Mouse (Mus musculus) kidney, postnatal 0 days (tissue): ENCODE results near the gene Aatf. TPM values are rescaled to one million over a fixed set of nuclear protein-coding genes. Genes with fewer than 3 reads are reported as not detected.

Source experiments
- ATAC-seq: fragments of 200-750 bp; cut with Nextera tagmentation; replicated peaks from 2 replicates; pipeline ENCODE4 v1.8.0; 2017; ENCODE audit warnings: low read depth, moderate number of reproducible peaks, moderate TSS enrichment, moderate library complexity; ENCODE audit not compliant: low FRiP score
- DNase-seq: peaks from one replicate; pipeline ENCODE4 v3.0.0-alpha.2; 2016; ENCODE audit warnings: low spot score
- H3K27ac ChIP-seq: fragments of 300-500 bp; sonication (generic); 2 replicates; pipeline ENCODE4 v1.5.1; 2014; ENCODE audit warnings: mild to moderate bottlenecking
- H3K27me3 ChIP-seq: fragments of 300-500 bp; sonication (generic); 2 replicates; pipeline ENCODE4 v1.6.1; 2014; ENCODE audit warnings: low read length, mixed read lengths; ENCODE audit not compliant: insufficient read depth
- H3K36me3 ChIP-seq: fragments of 300-500 bp; sonication (generic); 2 replicates; pipeline ENCODE4 v1.6.1; 2014; ENCODE audit warnings: low read length, mixed read lengths; ENCODE audit not compliant: insufficient read depth
- H3K4me1 ChIP-seq: fragments of 300-500 bp; sonication (generic); replicated peaks from 2 replicates; pipeline ENCODE4 v1.6.1; 2014; ENCODE audit warnings: antibody characterized with exemption, low read length, mixed read lengths; ENCODE audit not compliant: insufficient read depth
- H3K4me2 ChIP-seq: fragments of 300-500 bp; sonication (generic); 2 replicates; pipeline ENCODE4 v1.6.1; 2014; ENCODE audit warnings: mild to moderate bottlenecking, low read length, moderate library complexity, mixed read lengths
- H3K4me3 ChIP-seq: fragments of 300-500 bp; sonication (generic); replicated peaks from 2 replicates; pipeline ENCODE4 v1.5.1; 2014; ENCODE audit warnings: low read depth, low read length
- H3K9ac ChIP-seq: fragments of 300-500 bp; sonication (generic); 2 replicates; pipeline ENCODE4 v1.6.1; 2014; ENCODE audit warnings: low read depth, low read length
- H3K9me3 ChIP-seq: fragments of 300-500 bp; sonication (generic); replicated peaks from 2 replicates; pipeline ENCODE4 v1.6.1; 2016; ENCODE audit warnings: low read length, inconsistent platforms, mixed read lengths
- CTCF ChIP-seq: IDR thresholded peaks from 2 replicates; pipeline ENCODE4 v1.5.1; 2016; ENCODE audit warnings: antibody characterized with exemption, low read depth, mild to moderate bottlenecking, moderate library complexity
- WGBS: fragments of 180-500 bp; shearing (Covaris S2); extraction: QIAGEN DNeasy Blood & Tissue Kit; methylation state at CpG from one replicate; pipeline ENCODE4 v1.1.7; 2014; 5-methylcytosine and 5-hydroxymethylcytosine counted together
- polyA plus RNA-seq: library from polyadenylated mRNA; unstranded; fragments of >200 nt; fragmentation: Nextera tagmentation; extraction: Ambion mirVana; gene quantifications from 2 replicates; pipeline ENCODE4 v1.2.1, GENCODE M21; 2015

The Aatf gene
- polyA plus RNA-seq, 1 experiment from 2014 or later, result 40.7 TPM

- 51% methylated on average over 7 of the region's 7 CpGs for WGBS
- H3K27me3 ChIP-seq, result no peaks in the 10 kb centered on the region
- TF ChIP-seq CTCF, result no peak
- no peak overlapping the region for H3K9ac ChIP-seq
- no peak for ATAC-seq
- DNase-seq, result peak; percentile 34
- no peaks in the 10 kb centered on the region for H3K9me3 ChIP-seq
- H3K36me3 ChIP-seq, result no peaks in the 10 kb centered on the region
- H3K4me1 ChIP-seq, result no peaks in the 10 kb centered on the region
- no peak overlapping the region for H3K4me2 ChIP-seq
- no peak overlapping the region for H3K27ac ChIP-seq
- H3K4me3 ChIP-seq, result no peak overlapping the region
These were observed 31.7 kb downstream of the Aatf start for GRCm38 (mm10) chr11:84481661-84482060.

GRCm38 (mm10) chr11:84480451-84480850 lies 32.9 kb downstream of the Aatf start:
- Histone ChIP-seq H3K36me3 (no peaks in the 10 kb centered on the region), H3K4me2 (no peak overlapping the region), H3K27me3 (no peaks in the 10 kb centered on the region), H3K27ac (no peak overlapping the region), H3K4me1 (no peaks in the 10 kb centered on the region), H3K9me3 (no peaks in the 10 kb centered on the region), H3K4me3 (no peak overlapping the region), H3K9ac (no peak overlapping the region)
- DNase-seq (peak; percentile 36), ATAC-seq (no peak)
- 56% methylated on average over 3 of the region's 3 CpGs for WGBS
- no peak for TF ChIP-seq CTCF

GRCm38 (mm10) chr11:84476641-84477040 lies 36.7 kb downstream of the Aatf start:
- no peak for DNase-seq
- Histone ChIP-seq H3K9me3 (no peaks in the 10 kb centered on the region), H3K27ac (no peak overlapping the region), H3K4me1 (no peaks in the 10 kb centered on the region), H3K4me2 (no peak overlapping the region), H3K27me3 (no peaks in the 10 kb centered on the region), H3K9ac (no peak overlapping the region), H3K36me3 (no peaks in the 10 kb centered on the region), H3K4me3 (no peak overlapping the region)
- no peak for ATAC-seq
- 95% methylated on average over 2 of the region's 2 CpGs for WGBS
- no peak for TF ChIP-seq CTCF

GRCm38 (mm10) chr11:84475991-84476390 lies 37.3 kb downstream of the Aatf start:
- DNase-seq (no peak), ATAC-seq (no peak)
- 98% methylated on average over 4 of the region's 4 CpGs for WGBS
- H3K4me1 ChIP-seq, result no peaks in the 10 kb centered on the region
- no peaks in the 10 kb centered on the region for H3K27me3 ChIP-seq
- no peak overlapping the region for H3K27ac ChIP-seq
- H3K36me3 ChIP-seq, result no peaks in the 10 kb centered on the region
- no peak overlapping the region for H3K4me2 ChIP-seq
- TF ChIP-seq CTCF, result no peak
- no peak overlapping the region for H3K4me3 ChIP-seq
- no peaks in the 10 kb centered on the region for H3K9me3 ChIP-seq
- no peak overlapping the region for H3K9ac ChIP-seq

- Histone ChIP-seq H3K27ac (no peak overlapping the region), H3K4me3 (no peak overlapping the region), H3K9me3 (no peaks in the 10 kb centered on the region), H3K36me3 (peaks cover 6% of the 10 kb centered on the region), H3K4me2 (no peak overlapping the region), H3K9ac (no peak overlapping the region), H3K4me1 (no peaks in the 10 kb centered on the region), H3K27me3 (no peaks in the 10 kb centered on the region)
- WGBS, result 65% methylated on average over 4 of the region's 4 CpGs
- DNase-seq (no peak), ATAC-seq (no peak)
- no peak for TF ChIP-seq CTCF
These were observed 40.1 kb downstream of the Aatf start for GRCm38 (mm10) chr11:84473093-84473667.

- no peak for ATAC-seq
- Histone ChIP-seq H3K27me3 (no peaks in the 10 kb centered on the region), H3K9me3 (no peaks in the 10 kb centered on the region), H3K9ac (no peak overlapping the region), H3K27ac (no peak overlapping the region), H3K4me3 (no peak overlapping the region), H3K36me3 (0 out of 2 replicates have a peak, but pooled peaks cover 10% of the 10 kb centered on the region), H3K4me1 (no peaks in the 10 kb centered on the region), H3K4me2 (no peak overlapping the region)
- no peak for TF ChIP-seq CTCF
- no peak for DNase-seq
- 68% methylated on average over 5 of the region's 5 CpGs for WGBS
These were observed 48.8 kb downstream of the Aatf start for GRCm38 (mm10) chr11:84464571-84464970.

- no peak overlapping the region for H3K27ac ChIP-seq
- DNase-seq (no peak), ATAC-seq (no peak)
- H3K27me3 ChIP-seq, result no peaks in the 10 kb centered on the region
- no peaks in the 10 kb centered on the region for H3K4me1 ChIP-seq
- no peaks in the 10 kb centered on the region for H3K36me3 ChIP-seq
- H3K4me2 ChIP-seq, result no peak overlapping the region
- no peaks in the 10 kb centered on the region for H3K9me3 ChIP-seq
- no peak for TF ChIP-seq CTCF
- no peak overlapping the region for H3K9ac ChIP-seq
- 92% methylated on average over 7 of the region's 7 CpGs for WGBS
- no peak overlapping the region for H3K4me3 ChIP-seq
These were observed 59.4 kb downstream of the Aatf start for GRCm38 (mm10) chr11:84453901-84454300.
